Mouse (Mus musculus) hindbrain, embryonic 10.5 days (tissue): ENCODE measurements around the gene Cpped1. TPM values are rescaled to one million over a fixed set of nuclear protein-coding genes. Genes with fewer than 3 reads are reported as not detected.

Experiments
- DNase-seq: peaks from one replicate; pipeline ENCODE4 v3.0.0-alpha.2; 2017; ENCODE audit warnings: low spot score
- H3K27ac ChIP-seq: fragments of 300-500 bp; sonication (generic); 2 replicates; pipeline ENCODE4 v1.5.1; 2016; ENCODE audit warnings: mild to moderate bottlenecking, moderate library complexity
- H3K27me3 ChIP-seq: fragments of 300-500 bp; sonication (generic); 2 replicates; pipeline ENCODE4 v1.6.1; 2016; ENCODE audit warnings: mild to moderate bottlenecking; ENCODE audit not compliant: poor library complexity, insufficient read depth, severe bottlenecking
- H3K36me3 ChIP-seq: fragments of 300-500 bp; sonication (generic); 2 replicates; pipeline ENCODE4 v1.6.1; 2016; ENCODE audit warnings: mild to moderate bottlenecking, moderate library complexity
- H3K4me1 ChIP-seq: fragments of 300-500 bp; sonication (generic); replicated peaks from 2 replicates; pipeline ENCODE4 v1.6.1; 2016; ENCODE audit warnings: mild to moderate bottlenecking
- H3K4me3 ChIP-seq: fragments of 300-500 bp; sonication (generic); 2 replicates; pipeline ENCODE4 v1.5.1; 2016; ENCODE audit warnings: mild to moderate bottlenecking, moderate library complexity
- H3K9me3 ChIP-seq: fragments of 300-500 bp; sonication (generic); 2 replicates; pipeline ENCODE4 v1.6.1; 2016; ENCODE audit warnings: mild to moderate bottlenecking, moderate library complexity
- WGBS: fragments of 180-500 bp; shearing (Covaris S2); methylation state at CpG from one replicate; pipeline ENCODE4 v1.1.7; 2016; 5-methylcytosine and 5-hydroxymethylcytosine counted together
- polyA plus RNA-seq: library from polyadenylated mRNA; unstranded; fragments of >200 nt; fragmentation: Nextera tagmentation; extraction: Ambion mirVana; gene quantifications from 2 replicates; pipeline ENCODE4 v1.2.1, GENCODE M21; 2016

Cpped1 gene
- polyA plus RNA-seq, 1 experiment from 2014 or later = 14.3 TPM

DNA sequence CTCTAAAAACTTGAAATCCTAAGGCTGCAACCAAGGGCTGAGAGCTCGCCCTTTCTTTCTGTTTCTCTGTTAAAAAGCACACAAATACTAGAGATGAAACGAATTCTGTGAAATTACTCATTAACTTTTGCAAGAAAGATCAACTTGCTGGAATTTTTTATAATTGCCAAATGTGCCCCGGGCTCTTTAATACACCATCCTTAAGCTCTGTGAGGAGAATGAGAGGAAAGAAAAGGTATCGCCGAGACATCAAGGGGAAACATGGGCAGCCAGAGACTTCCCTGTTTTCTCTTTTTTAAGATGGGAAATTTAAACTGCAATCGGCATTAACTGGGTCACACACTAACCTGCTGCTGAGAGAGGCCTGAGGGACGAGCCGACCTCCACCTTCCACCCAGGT is 84.9 kb downstream of the Cpped1 start:
- Histone ChIP-seq H3K27ac (no peak overlapping the region), H3K4me3 (no peak overlapping the region), H3K27me3 (no peaks in the 10 kb centered on the region), H3K4me1 (peaks cover 8% of the 10 kb centered on the region; the same call in 1 of the 2 replicates), H3K9me3 (no peaks in the 10 kb centered on the region), H3K36me3 (no peaks in the 10 kb centered on the region)
- no peak for DNase-seq
- WGBS = 85% methylated on average over 8 of the region's 8 CpGs

GRCm38 (mm10) chr16:11820791-11821190 is 88.5 kb downstream of the Cpped1 start:
- DNase-seq = peak; percentile 11
- Histone ChIP-seq H3K9me3 (no peaks in the 10 kb centered on the region), H3K27me3 (no peaks in the 10 kb centered on the region), H3K27ac (no peak overlapping the region), H3K36me3 (no peaks in the 10 kb centered on the region), H3K4me1 (peaks cover 8% of the 10 kb centered on the region; the same call in 1 of the 2 replicates), H3K4me3 (no peak overlapping the region)
- 74% methylated on average over 7 of the region's 7 CpGs for WGBS

- H3K4me3 ChIP-seq = no peak overlapping the region
- H3K9me3 ChIP-seq = no peaks in the 10 kb centered on the region
- H3K4me1 ChIP-seq = no peaks in the 10 kb centered on the region
- no peaks in the 10 kb centered on the region for H3K36me3 ChIP-seq
- H3K27ac ChIP-seq = no peak overlapping the region
- no peaks in the 10 kb centered on the region for H3K27me3 ChIP-seq
- WGBS = 70% methylated on average over 10 of the region's 10 CpGs
- DNase-seq = no peak
Observed at GRCm38 (mm10) chr16:11814935-11815650, 94.2 kb downstream of the Cpped1 start.

DNA sequence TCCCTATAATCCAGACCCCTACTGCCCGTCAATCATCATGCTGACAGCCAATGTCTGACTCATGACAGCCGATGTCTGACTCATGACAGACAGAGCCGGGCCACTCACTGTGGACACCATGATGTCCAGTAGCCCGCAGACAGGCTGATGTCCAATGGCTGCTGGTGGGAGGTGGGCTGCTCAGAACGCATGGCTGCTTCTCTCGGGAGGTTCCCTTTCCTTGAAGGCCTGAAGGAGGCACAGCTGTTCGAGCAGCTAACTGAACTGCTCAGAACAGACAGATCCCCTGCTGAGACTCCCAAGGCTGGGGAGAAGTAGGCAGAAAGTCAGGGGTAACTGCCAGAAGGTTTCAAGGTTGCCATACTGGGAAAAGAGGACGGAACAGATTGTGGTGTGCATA is 97.1 kb downstream of the Cpped1 start:
- Histone ChIP-seq H3K36me3 (no peaks in the 10 kb centered on the region), H3K9me3 (no peaks in the 10 kb centered on the region), H3K27me3 (no peaks in the 10 kb centered on the region), H3K4me1 (peaks cover 4% of the 10 kb centered on the region; the same call in 1 of the 2 replicates), H3K4me3 (no peak overlapping the region), H3K27ac (no peak overlapping the region)
- DNase-seq = no peak
- WGBS = 73% methylated on average over 8 of the region's 8 CpGs

- Histone ChIP-seq H3K27me3 (no peaks in the 10 kb centered on the region), H3K4me1 (peaks cover 4% of the 10 kb centered on the region; the same call in 1 of the 2 replicates), H3K4me3 (no peak overlapping the region), H3K27ac (no peak overlapping the region), H3K9me3 (no peaks in the 10 kb centered on the region), H3K36me3 (no peaks in the 10 kb centered on the region)
- WGBS = 46% methylated on average over 8 of the region's 8 CpGs
- no peak for DNase-seq
Observed at GRCm38 (mm10) chr16:11809615-11810014, 99.6 kb downstream of the Cpped1 start.

- no peak overlapping the region for H3K4me3 ChIP-seq
- WGBS = 88% methylated on average over 7 of the region's 7 CpGs
- H3K27ac ChIP-seq = no peak overlapping the region
- H3K27me3 ChIP-seq = no peaks in the 10 kb centered on the region
- H3K36me3 ChIP-seq = no peaks in the 10 kb centered on the region
- no peaks in the 10 kb centered on the region for H3K4me1 ChIP-seq
- DNase-seq = no peak
- no peaks in the 10 kb centered on the region for H3K9me3 ChIP-seq
Observed at GRCm38 (mm10) chr16:11801960-11802539, 107.2 kb downstream of the Cpped1 start.

GRCm38 (mm10) chr16:11795758-11796460 is 113.3 kb downstream of the Cpped1 start:
- no peak overlapping the region for H3K27ac ChIP-seq
- 0 out of 2 replicates have a peak, but pooled peaks cover 4% of the 10 kb centered on the region for H3K4me1 ChIP-seq
- H3K9me3 ChIP-seq = peaks cover 8% of the 10 kb centered on the region; the same call in 1 of the 2 replicates
- no peaks in the 10 kb centered on the region for H3K27me3 ChIP-seq
- DNase-seq = no peak
- no peaks in the 10 kb centered on the region for H3K36me3 ChIP-seq
- H3K4me3 ChIP-seq = no peak overlapping the region
- 74% methylated on average over 7 of the region's 7 CpGs for WGBS

DNA sequence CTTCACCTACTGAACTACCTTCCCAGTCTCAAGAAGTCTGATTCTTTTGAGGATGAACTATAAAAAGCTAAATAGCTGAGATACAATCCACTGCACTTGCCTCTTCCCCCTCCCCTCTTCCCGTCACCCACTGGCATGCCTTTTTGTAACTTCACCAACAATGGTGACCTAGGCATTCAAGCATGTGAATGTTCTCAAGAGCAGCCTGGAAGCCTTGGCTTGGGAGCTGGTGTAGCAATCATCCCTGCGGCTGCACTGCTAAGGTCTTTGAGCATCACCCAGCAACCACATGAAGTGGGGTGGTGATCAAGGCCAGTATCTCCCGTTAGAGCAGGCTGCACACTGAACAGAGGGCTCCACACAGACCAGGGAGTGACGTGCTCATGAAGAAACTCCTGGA is 114.6 kb downstream of the Cpped1 start:
- peaks cover 8% of the 10 kb centered on the region; the same call in 1 of the 2 replicates for H3K9me3 ChIP-seq
- 57% methylated on average over 4 of the region's 4 CpGs for WGBS
- no peaks in the 10 kb centered on the region for H3K27me3 ChIP-seq
- no peak overlapping the region for H3K4me3 ChIP-seq
- H3K4me1 ChIP-seq = 0 out of 2 replicates have a peak, but pooled peaks cover 4% of the 10 kb centered on the region
- DNase-seq = no peak
- no peak overlapping the region for H3K27ac ChIP-seq
- no peaks in the 10 kb centered on the region for H3K36me3 ChIP-seq

DNA sequence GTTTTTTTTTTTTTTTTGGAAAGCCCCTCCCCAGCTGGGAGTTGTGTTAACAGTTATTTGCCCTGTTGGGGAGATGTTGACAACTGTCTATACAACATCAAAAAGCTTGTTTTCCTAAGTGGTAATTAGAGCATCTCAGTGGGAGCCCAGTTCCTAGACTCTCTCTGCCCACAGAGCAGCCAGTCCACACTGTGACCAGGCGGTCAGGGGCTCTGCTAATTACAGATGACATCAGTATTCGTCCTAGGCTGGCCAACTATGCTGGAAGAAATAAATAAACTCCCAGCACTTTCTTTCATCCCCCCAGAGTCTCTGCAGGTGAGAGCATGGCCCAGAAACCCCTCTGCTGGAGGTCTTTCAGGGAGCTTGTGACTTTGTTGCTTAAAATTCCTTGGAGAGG is 115.9 kb downstream of the Cpped1 start:
- H3K4me1 ChIP-seq = 0 out of 2 replicates have a peak, but pooled peaks cover 4% of the 10 kb centered on the region
- no peak overlapping the region for H3K27ac ChIP-seq
- H3K9me3 ChIP-seq = peaks cover 8% of the 10 kb centered on the region; the same call in 1 of the 2 replicates
- 30% methylated on average over 2 of the region's 2 CpGs for WGBS
- DNase-seq = no peak
- no peaks in the 10 kb centered on the region for H3K36me3 ChIP-seq
- no peak overlapping the region for H3K4me3 ChIP-seq
- no peaks in the 10 kb centered on the region for H3K27me3 ChIP-seq

GRCm38 (mm10) chr16:11790476-11790875 is 118.8 kb downstream of the Cpped1 start:
- WGBS = 96% methylated on average over 3 of the region's 3 CpGs

GRCm38 (mm10) chr16:11785806-11786205 is 123.4 kb downstream of the Cpped1 start:
- Histone ChIP-seq H3K4me1 (no peaks in the 10 kb centered on the region), H3K4me3 (no peak overlapping the region), H3K9me3 (no peaks in the 10 kb centered on the region), H3K36me3 (no peaks in the 10 kb centered on the region), H3K27ac (no peak overlapping the region), H3K27me3 (no peaks in the 10 kb centered on the region)
- DNase-seq = no peak
- 78% methylated on average over 4 of the region's 4 CpGs for WGBS

More at GRCm38 (mm10) chr16:11790476-11790875, 118.8 kb downstream of the Cpped1 start:
- Histone ChIP-seq H3K9me3 (peaks cover 8% of the 10 kb centered on the region; the same call in 1 of the 2 replicates), H3K4me3 (no peak overlapping the region), H3K4me1 (0 out of 2 replicates have a peak, but pooled peaks cover 4% of the 10 kb centered on the region), H3K36me3 (no peaks in the 10 kb centered on the region), H3K27ac (no peak overlapping the region), H3K27me3 (no peaks in the 10 kb centered on the region)
- DNase-seq = no peak

GRCm38 (mm10) chr16:11784354-11784753 is 124.9 kb downstream of the Cpped1 start:
- Histone ChIP-seq H3K27me3 (no peaks in the 10 kb centered on the region), H3K9me3 (no peaks in the 10 kb centered on the region), H3K4me3 (no peak overlapping the region), H3K4me1 (no peaks in the 10 kb centered on the region), H3K27ac (no peak overlapping the region), H3K36me3 (no peaks in the 10 kb centered on the region)
- WGBS = 62% methylated on average over 4 of the region's 4 CpGs
- no peak for DNase-seq

DNA sequence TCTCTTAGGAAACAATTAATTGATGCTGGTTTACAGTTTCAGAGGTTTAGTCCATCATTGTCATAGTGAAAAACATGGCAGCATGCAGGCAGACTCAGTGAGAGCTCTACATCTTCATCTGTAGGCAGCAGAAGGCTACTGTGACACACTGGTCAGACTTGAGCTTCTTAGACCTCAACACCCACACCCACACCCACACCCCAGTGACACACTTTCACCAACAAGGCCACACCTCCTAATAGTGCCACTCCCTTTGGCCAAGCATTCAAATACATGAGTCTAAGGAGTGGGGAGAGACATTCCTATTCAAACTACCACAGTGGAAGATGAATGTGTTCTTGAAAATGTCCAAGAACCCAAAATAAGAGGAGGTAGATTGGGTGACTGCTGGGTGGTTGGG is 125.9 kb downstream of the Cpped1 start:
- Histone ChIP-seq H3K27me3 (no peaks in the 10 kb centered on the region), H3K4me1 (no peaks in the 10 kb centered on the region), H3K9me3 (no peaks in the 10 kb centered on the region), H3K4me3 (no peak overlapping the region), H3K27ac (no peak overlapping the region), H3K36me3 (no peaks in the 10 kb centered on the region)
- DNase-seq = no peak
